8 mouse cellular contexts compared by ENCODE assay signal in the genomic region with DNA sequence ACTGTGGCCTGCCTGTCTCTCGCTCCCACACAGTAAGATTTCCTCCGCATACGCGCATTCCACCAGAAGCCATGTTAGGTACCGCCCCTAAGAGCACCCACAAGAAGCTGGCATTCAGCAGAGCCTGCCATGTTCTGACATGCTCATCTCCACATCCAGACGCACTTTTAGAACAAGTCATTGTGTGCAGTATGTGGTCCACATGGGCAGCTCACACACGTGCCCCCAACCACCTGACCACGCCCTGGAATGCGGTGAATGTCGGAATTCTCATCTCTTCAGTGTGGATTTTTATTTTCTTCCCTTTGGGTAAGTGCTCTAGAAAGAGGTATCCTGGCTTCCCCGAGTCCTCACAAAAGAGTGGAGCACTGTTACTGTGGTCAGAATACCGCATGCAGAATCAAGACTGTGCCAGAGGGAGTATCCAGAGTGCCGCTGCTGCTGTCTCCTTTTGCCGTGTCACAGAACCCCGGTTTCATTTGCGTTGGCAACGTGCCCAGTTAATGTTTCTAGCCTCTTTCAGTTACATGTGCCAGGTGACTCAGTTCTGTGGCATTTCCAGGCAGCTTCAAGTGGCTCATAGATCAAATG. TPM values are rescaled to one million over a fixed set of nuclear protein-coding genes. Genes with fewer than 3 reads are reported as not detected.
A peak's percentile ranks its signal among the peaks of the same experiment; 100 is the strongest.
DNase-seq lines count a peak whose midpoint lies in the region; ATAC-seq and TF ChIP-seq lines count a peak whose summit lies in the region.

No protein-coding gene starts in this region.

- no peak overlapping the region for H3K4me3 ChIP-seq in hindbrain, embryonic 14.5 days (replicated peaks; ENCODE audit: low read length)
- no peak overlapping the region for H3K4me3 ChIP-seq in hindbrain, embryonic 10.5 days
- peak overlapping the region; percentile 38 for H3K4me3 ChIP-seq in olfactory bulb, adult 2 months (ENCODE audit: insufficient read depth, low read depth, low read length)

- intact Hi-C loops in gastrocnemius, postnatal 36 days (cut with DNase I), result no loop called here
- intact Hi-C loops in left cerebral cortex, postnatal 14 days (cut with DNase I), result no loop called here

- H3K27ac ChIP-seq in hindbrain, embryonic 14.5 days, result no peak overlapping the region
- no peak overlapping the region for H3K27ac ChIP-seq in hindbrain, embryonic 10.5 days
- peak overlapping the region; percentile 55 for H3K27ac ChIP-seq in olfactory bulb, adult 2 months (ENCODE audit: insufficient read depth, low read depth, low read length)

- peak; percentile 26 for ATAC-seq in hindbrain, embryonic 14.5 days (ENCODE audit: low FRiP score)
- no peak for ATAC-seq in erythroid progenitor cell, adult 5-6 weeks (replicated peaks; ENCODE audit: low FRiP score, poor library complexity, severe bottlenecking)

- no peak for TF ChIP-seq POLR2A in olfactory bulb, adult 2 months (IDR thresholded peaks at IDR 0.05; ENCODE audit: insufficient read depth, low read depth, low read length)

- H3K9ac ChIP-seq in hindbrain, embryonic 14.5 days, result no peak overlapping the region

- H3K4me2 ChIP-seq in hindbrain, embryonic 14.5 days (replicated peaks), result no peak overlapping the region

- peaks cover 20% of the 10 kb centered on the region for H3K36me3 ChIP-seq in hindbrain, embryonic 14.5 days (replicated peaks; ENCODE audit: control insufficient read depth, insufficient read depth)
- H3K36me3 ChIP-seq in hindbrain, embryonic 10.5 days, result peaks cover 16% of the 10 kb centered on the region; the same call in 1 of the 2 replicates

- no peak for TF ChIP-seq CTCF in olfactory bulb, adult 2 months (IDR thresholded peaks at IDR 0.05; ENCODE audit: insufficient read depth, low read depth, low read length)

- WGBS in hindbrain, embryonic 14.5 days, result 69% methylated on average over 17 of the region's 17 CpGs
- 84% methylated on average over 17 of the region's 17 CpGs for WGBS in hindbrain, embryonic 10.5 days
- WGBS in olfactory bulb, adult 2 months, result 24% methylated on average over 17 of the region's 17 CpGs

- H3K9me3 ChIP-seq in hindbrain, embryonic 14.5 days (ENCODE audit: control insufficient read depth, low read length), result 0 out of 2 replicates have a peak, but pooled peaks cover 4% of the 10 kb centered on the region
- peaks cover 3% of the 10 kb centered on the region; the same call in 1 of the 2 replicates for H3K9me3 ChIP-seq in hindbrain, embryonic 10.5 days

- peak; percentile 42 for DNase-seq in hindbrain, embryonic 14.5 days (ENCODE audit: low spot score)
- no peak for DNase-seq in hindbrain, embryonic 10.5 days (ENCODE audit: low spot score)
- DNase-seq in cerebellum, adult 9-11 months, result peak; percentile 61
- peak; percentile 23 to 56 for DNase-seq in gastrocnemius, postnatal 36 days
- DNase-seq in kidney, adult 18-20 months, result peak; percentile 59
- peak; percentile 69 to 72 for DNase-seq in left cerebral cortex, postnatal 14 days (ENCODE audit: low spot score in 2 of 2)

- no peaks in the 10 kb centered on the region for H3K27me3 ChIP-seq in hindbrain, embryonic 14.5 days (ENCODE audit: control insufficient read depth, insufficient read depth, low read length)
- no peaks in the 10 kb centered on the region for H3K27me3 ChIP-seq in hindbrain, embryonic 10.5 days (ENCODE audit: insufficient read depth, poor library complexity, severe bottlenecking)

- H3K4me1 ChIP-seq in hindbrain, embryonic 14.5 days (replicated peaks; ENCODE audit: control insufficient read depth, insufficient read depth, low read length), result no peaks in the 10 kb centered on the region
- 0 out of 2 replicates have a peak, but pooled peaks cover 3% of the 10 kb centered on the region for H3K4me1 ChIP-seq in hindbrain, embryonic 10.5 days (replicated peaks)
- H3K4me1 ChIP-seq in olfactory bulb, adult 2 months (ENCODE audit: control insufficient read depth, insufficient read depth, low read length), result peaks cover 9% of the 10 kb centered on the region

RNA-seq across cellular contexts. Expression of gene Lhfpl4, which starts 28.4 kb away (rescaled TPM):
- polyA plus RNA-seq in hindbrain, embryonic 14.5 days (2014; fragmentation: Nextera tagmentation; extraction: Ambion mirVana), result 19.9 and 21.1 TPM in 2 replicates
- polyA plus RNA-seq in hindbrain, embryonic 10.5 days (2016; fragmentation: Nextera tagmentation; extraction: Ambion mirVana), result 12.1 and 20.8 TPM in 2 replicates
- total RNA-seq in gastrocnemius, postnatal 36 days (2021), result under 1 TPM; 0.22 to 0.48 TPM
- total RNA-seq in left cerebral cortex, postnatal 14 days (2021), result 10 to 100 TPM; 98.3 to 98.4 TPM
- not detected in 2 replicates for polyA plus RNA-seq in olfactory bulb, adult 2 months (2012; ENCODE audit: insufficient read depth, insufficient read length, low replicate concordance, missing spikeins)
- not detected in 2 replicates for total RNA-seq in erythroid progenitor cell, adult 5-6 weeks (2015; ENCODE audit: low replicate concordance)
- total RNA-seq in erythroid progenitor cell, adult 5-6 weeks (2017; ENCODE audit: low replicate concordance), result 0.26 TPM in 1 of 2 replicates, not detected in the other

Comparison
In these comparisons a context has a peak if more than half of its experiments do, and no peak if none do; other contexts are left out.
1. RNA of gene Lhfpl4, which starts 28.4 kb away (total RNA-seq): 98.3 to 98.4 TPM in left cerebral cortex, postnatal 14 days; 0.22 to 0.48 TPM in gastrocnemius, postnatal 36 days and 0.26 TPM in erythroid progenitor cell, adult 5-6 weeks; every median in the first group is over 10 times any median in the second.